Mouse (Mus musculus): ENCODE results near the gene Asic1. TPM values are rescaled to one million over a fixed set of nuclear protein-coding genes. Genes with fewer than 3 reads are reported as not detected.

The Asic1 gene
- polyA plus RNA-seq, 1 experiment from 2014 or later, result 48.6 TPM

DNA sequence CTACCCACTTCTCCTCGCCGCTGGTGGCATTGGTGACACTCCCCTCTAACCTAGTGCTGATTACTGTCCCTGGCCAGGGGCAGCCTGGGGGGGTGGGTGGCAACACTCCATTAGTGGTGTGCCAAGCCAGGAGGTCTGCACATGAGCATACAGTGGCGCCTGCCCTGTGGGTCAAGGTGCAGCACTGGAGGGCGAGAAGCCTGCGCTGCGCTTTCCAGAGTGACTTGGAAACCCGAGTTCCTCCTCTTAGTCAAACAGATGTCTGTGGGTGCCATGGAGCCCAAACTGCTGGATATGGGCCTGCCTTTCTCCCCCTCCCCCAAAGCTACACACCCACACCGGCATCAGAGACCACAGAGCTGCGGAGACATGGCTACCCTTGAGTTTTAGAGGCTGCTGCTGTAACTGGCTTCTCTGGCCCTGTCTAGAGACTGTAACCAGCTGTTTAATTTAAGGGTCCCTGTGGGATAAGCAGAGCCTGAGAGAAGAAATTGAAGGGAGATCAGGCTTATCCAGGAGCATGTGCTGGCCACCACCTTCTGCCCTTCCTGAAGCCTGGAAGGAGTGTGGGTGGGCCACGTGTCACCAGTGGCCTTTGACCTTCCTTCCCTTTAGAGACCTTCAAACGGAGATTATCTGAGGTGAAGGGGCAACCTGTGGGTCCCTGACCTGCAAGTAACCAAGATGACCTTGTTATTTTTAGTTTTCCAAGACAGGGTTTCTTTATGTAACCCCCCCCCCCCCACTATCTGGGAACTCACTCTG, 46.0 kb downstream of the Asic1 start:
- Histone ChIP-seq H3K27ac (peak overlapping the region; percentile 75), H3K4me2 (replicated peaks) (no peak overlapping the region), H3K4me1 (peaks cover 23% of the 10 kb centered on the region), H3K4me3 (no peak overlapping the region), H3K9ac (no peak overlapping the region), H3K36me3 (peaks cover 76% of the 10 kb centered on the region), H3K9me3 (replicated peaks) (no peaks in the 10 kb centered on the region), H3K27me3 (no peaks in the 10 kb centered on the region)
- no peak; the same call in 1 of the 2 replicates for ATAC-seq (ENCODE audit: low FRiP score)
- WGBS, result 80% methylated on average over 11 of the region's 11 CpGs

DNA sequence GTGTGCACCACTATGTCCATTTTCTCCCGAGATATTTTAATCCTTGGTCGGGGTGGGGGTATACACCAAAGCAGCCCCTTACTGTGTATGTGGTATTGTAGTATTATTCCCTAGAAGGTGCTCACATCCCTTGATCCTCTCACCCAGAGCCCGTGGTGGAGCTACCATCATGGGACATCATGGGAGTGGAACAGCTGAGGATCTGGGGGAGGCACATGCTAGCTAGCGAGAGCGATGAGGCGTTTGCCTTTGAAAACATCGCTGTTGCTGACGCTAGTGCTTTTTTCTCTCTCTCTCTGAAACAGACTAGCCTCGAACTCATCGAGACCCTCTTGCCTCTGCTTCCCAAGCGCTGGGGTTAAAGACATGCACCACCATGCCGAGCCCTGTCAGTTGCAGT, 46.6 kb downstream of the Asic1 start:
- Histone ChIP-seq H3K4me3 (no peak overlapping the region), H3K27ac (no peak overlapping the region), H3K4me2 (replicated peaks) (no peak overlapping the region), H3K27me3 (no peaks in the 10 kb centered on the region), H3K36me3 (peaks cover 76% of the 10 kb centered on the region), H3K9ac (no peak overlapping the region), H3K4me1 (peaks cover 23% of the 10 kb centered on the region), H3K9me3 (replicated peaks) (no peaks in the 10 kb centered on the region)
- 88% methylated on average over 12 of the region's 12 CpGs for WGBS
- ATAC-seq (ENCODE audit: low FRiP score), result no peak

DNA sequence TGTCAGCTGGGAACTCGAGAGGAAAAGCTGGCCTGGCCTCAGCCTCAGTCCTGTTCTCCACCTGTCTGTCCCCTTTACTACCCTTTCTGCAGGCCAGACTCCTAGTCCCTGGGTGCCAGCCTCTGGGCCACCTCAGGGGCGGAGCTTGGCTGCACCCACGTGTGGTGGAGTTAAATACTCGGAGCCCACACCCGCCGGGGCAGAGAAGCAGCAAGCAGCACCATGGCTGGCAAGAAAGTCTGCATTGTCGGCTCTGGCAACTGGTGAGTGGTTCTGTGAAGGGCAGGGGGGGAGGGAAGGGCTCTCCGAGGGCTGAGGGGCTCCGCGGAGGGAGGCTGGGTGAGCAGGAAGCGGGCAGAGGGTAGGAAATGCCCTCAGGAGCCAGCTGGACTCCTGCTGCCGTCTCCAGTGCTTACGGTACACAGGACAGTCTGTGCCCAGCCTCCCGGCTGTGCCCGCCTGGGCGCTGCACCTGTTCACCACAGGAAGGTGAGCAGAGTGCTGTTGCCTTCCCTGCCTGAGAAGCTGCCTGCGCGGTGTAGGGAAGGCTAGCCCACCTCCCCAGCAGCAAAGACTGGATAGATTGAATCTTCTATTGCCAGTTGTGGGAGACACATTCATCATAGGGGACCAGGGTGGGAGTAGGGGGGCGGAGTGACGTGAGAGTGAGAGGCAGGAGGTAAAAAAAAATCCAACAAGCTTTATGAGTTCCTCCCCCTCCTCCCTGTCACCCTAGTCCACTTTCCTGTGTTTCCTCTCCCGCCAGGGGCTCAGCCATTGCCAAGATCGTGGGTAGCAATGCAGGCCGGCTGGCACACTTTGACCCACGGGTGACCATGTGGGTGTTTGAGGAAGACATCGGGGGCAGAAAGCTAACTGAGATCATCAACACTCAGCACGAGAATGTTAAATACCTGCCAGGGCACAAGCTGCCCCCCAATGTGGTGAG, 47.5 kb downstream of the Asic1 start, which contains the start of gene Gpd1:
TSS of gene Gpd1 (plus strand) at position 130 of the 949 bp plus-strand sequence.
- H3K4me1 ChIP-seq, result peaks cover 23% of the 10 kb centered on the region
- no peak within 1 kb of the TSS for H3K4me3 ChIP-seq
- no peaks in the 10 kb centered on the region for H3K9me3 ChIP-seq (replicated peaks)
- no peak within 1 kb of the TSS for H3K4me2 ChIP-seq (replicated peaks)
- H3K27ac ChIP-seq, result no peak within 1 kb of the TSS
- no peak within 1 kb of the TSS; the same call in 1 of the 2 replicates for H3K9ac ChIP-seq
- WGBS, result 69% methylated on average over 26 of the region's 26 CpGs
- no peak for ATAC-seq (ENCODE audit: low FRiP score)
- peaks cover 72% of the 10 kb centered on the region for H3K36me3 ChIP-seq
- H3K27me3 ChIP-seq, result no peaks in the 10 kb centered on the region

DNA sequence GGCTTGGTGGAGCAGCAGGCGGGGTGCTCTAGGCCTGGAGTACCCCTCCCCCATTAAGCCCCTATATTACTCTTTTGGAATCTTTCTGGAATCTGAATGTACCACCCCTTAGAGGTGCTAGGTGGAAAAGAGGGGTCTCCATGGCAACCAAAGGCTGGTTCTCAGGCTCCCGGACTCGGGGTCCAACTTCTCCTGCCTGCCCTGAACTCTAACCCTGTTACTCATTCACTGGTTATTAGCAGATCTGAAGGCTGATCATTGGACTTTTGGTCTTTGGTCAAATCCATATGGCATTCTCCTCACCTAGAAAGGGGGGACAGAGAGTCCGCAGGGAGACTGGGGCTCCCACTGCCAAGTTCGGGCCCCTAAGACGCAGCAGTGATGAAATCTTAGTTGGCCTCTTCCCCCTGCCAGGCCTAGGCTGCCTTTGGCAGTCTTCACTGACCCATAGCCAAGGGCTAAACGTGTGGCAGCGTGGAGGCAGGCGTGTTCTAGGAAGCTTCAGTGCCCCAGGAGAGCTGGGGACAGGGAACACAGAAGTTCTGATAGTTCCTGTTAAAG, 48.4 kb downstream of the Asic1 start:
- H3K4me2 ChIP-seq (replicated peaks), result no peak overlapping the region
- H3K27me3 ChIP-seq, result no peaks in the 10 kb centered on the region
- no peak overlapping the region for H3K9ac ChIP-seq
- WGBS, result 86% methylated on average over 9 of the region's 9 CpGs
- H3K9me3 ChIP-seq (replicated peaks), result no peaks in the 10 kb centered on the region
- peaks cover 24% of the 10 kb centered on the region for H3K4me1 ChIP-seq
- H3K27ac ChIP-seq, result no peak overlapping the region
- ATAC-seq (ENCODE audit: low FRiP score), result no peak
- H3K4me3 ChIP-seq, result no peak overlapping the region
- peaks cover 68% of the 10 kb centered on the region for H3K36me3 ChIP-seq

DNA sequence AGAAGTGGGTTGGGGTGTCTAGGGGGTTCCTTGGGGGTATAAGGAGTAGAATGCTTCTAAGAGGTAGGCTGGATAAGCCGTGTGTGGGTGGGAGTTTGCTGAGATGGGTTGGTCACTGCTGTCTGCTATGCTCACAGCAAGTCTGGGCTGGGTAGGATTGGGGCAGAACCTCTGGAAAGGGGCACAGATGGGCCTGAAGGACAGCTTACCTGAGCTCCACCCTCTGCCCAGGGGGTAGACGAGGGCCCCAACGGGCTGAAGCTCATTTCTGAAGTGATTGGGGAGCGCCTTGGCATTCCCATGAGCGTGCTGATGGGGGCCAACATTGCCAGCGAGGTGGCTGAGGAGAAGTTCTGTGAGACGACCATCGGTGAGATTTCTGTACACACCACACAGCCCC, 49.7 kb downstream of the Asic1 start:
- H3K36me3 ChIP-seq, result peaks cover 61% of the 10 kb centered on the region
- peaks cover 31% of the 10 kb centered on the region for H3K4me1 ChIP-seq
- ATAC-seq (ENCODE audit: low FRiP score), result no peak

DNA sequence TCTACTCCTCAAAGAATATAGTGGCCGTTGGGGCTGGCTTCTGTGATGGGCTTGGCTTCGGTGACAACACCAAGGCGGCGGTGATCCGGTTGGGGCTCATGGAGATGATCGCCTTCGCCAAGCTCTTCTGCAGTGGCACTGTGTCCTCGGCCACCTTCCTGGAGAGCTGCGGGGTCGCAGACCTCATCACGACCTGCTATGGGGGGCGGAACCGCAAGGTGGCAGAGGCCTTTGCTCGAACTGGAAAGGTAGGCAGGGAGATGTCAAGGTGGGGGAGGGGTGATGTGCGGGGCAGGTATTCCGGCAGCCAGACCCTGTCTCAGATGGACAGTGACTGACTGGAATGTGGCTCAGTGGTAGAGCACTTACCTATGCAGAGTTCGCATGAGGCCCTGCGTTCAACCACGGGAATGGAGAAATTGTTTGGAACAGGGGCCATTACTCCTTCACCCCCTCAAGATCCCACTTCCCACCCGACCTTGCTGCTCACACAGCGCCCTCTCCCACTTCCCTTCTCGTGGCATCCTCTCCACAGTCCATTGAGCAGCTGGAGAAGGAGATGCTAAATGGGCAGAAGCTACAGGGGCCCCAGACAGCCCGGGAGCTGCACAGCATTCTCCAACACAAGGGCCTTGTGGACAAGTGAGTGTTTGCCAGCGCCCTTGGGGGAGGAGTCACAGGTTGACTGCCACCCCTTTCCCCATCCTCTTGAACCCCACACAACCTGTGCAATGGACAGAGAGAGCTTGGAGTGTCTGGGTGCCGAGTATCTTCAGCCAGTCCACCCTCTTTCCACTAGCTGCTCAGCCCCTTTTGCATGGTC, 52.0 kb downstream of the Asic1 start:
- WGBS, result 83% methylated on average over 25 of the region's 25 CpGs
- no peaks in the 10 kb centered on the region for H3K9me3 ChIP-seq (replicated peaks)
- peaks cover 35% of the 10 kb centered on the region for H3K4me1 ChIP-seq
- no peaks in the 10 kb centered on the region for H3K27me3 ChIP-seq
- H3K4me2 ChIP-seq (replicated peaks), result no peak overlapping the region
- peaks cover 48% of the 10 kb centered on the region for H3K36me3 ChIP-seq
- no peak overlapping the region for H3K9ac ChIP-seq
- no peak overlapping the region for H3K4me3 ChIP-seq
- no peak for ATAC-seq (ENCODE audit: low FRiP score)
- H3K27ac ChIP-seq, result no peak overlapping the region

More for the DNA sequence above, 49.7 kb downstream of the Asic1 start:
- no peak overlapping the region for H3K9ac ChIP-seq
- H3K4me3 ChIP-seq, result no peak overlapping the region
- 83% methylated on average over 8 of the region's 8 CpGs for WGBS
- H3K9me3 ChIP-seq (replicated peaks), result no peaks in the 10 kb centered on the region
- no peaks in the 10 kb centered on the region for H3K27me3 ChIP-seq
- no peak overlapping the region for H3K27ac ChIP-seq
- no peak overlapping the region for H3K4me2 ChIP-seq (replicated peaks)

DNA sequence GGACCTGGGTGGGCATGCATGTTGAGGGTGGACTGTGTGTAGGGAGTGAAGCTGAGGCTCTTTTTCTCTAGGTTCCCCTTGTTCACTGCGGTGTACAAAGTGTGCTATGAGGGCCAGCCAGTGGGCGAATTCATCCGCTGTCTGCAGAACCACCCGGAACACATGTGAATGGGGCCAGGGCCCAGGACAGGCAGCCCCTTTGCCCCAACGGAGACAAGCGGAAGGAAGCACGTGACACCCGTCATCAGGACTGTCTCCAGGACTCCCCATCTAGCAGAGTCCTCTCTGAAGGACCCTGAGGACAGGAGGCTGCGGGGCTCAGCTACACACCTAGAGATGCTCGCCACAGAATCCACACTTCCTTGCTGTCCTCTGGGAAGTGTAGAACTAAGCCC, 52.9 kb downstream of the Asic1 start:
- Histone ChIP-seq H3K4me2 (replicated peaks) (no peak overlapping the region), H3K4me3 (no peak overlapping the region), H3K27ac (peak overlapping the region; percentile 78), H3K27me3 (no peaks in the 10 kb centered on the region), H3K9me3 (replicated peaks) (no peaks in the 10 kb centered on the region), H3K9ac (peak overlapping the region; percentile 6; the same call in 1 of the 2 replicates), H3K36me3 (peaks cover 50% of the 10 kb centered on the region), H3K4me1 (peaks cover 30% of the 10 kb centered on the region)
- 47% methylated on average over 10 of the region's 10 CpGs for WGBS
- no peak for ATAC-seq (ENCODE audit: low FRiP score)

DNA sequence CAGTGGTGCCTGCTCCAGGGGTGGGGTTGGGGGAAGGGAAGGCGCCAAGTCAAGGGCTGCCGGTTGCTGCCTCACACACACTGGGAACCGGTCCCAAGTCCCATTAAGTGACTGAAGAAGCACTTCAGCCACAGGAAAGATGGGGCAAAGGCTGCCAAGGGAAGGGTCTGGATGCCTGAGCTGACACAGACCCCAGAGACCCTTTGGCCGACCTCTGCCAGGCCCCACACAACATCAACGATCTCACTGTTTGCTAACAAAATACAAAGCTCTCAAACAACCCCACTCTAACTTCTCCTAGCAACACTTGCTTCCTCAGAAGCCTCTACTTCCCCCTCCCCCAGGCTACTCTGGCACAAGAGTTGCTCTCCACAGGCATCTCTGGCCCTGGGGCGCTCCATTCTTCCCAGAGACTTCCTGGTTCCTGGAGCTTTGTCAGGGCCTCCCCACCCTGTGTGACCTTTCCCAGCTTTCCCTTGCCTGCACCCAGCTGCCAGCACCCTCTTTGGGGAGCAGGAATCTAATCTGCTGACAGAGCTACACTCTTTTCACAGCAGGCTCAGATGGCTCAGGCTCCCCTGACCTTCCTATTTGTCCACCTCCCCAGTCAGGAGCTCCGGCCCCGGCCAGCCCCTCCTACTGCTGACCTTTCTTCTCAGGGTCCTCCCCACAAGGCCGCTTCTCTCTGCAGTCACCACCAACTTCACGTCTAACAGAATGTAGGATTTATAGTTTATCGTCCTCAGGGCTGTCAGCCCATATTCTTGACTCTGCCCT, 53.5 kb downstream of the Asic1 start:
- H3K4me1 ChIP-seq, result peaks cover 30% of the 10 kb centered on the region

DNA sequence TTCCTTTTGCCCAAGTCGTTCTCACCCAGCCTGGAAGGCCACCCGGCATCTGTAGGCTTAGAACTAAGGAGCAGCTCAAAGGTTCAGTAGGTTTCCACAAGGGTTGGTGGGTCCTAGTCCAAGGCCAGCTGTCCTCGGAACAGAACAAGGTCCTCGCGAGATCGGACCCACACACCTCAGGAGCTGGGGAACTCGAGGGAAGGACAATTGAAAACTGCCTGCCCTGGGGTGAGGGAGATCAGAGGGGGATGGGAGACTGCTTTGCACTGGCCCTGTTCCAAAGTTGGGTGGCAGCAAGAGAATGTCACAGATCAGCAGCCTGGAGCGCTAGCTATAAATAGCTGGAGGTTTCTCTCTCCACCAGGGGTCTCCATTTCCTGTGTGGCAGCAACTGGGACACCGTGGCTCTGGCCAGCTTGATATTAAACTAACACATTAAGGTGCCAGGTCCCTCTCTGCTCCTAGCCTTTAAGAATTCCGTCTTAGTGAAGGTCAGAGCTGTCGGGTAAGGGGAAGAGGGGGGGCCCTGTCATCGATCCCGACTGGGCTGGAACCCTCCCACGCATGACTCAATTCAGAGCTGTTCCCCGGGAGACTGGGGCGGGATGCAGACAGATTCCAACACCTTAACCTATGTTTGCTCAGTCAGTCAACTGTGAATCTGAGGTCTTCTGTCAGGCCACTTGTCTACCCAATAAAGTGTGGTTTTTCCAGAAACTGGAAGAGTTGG, 54.3 kb downstream of the Asic1 start:
- ATAC-seq (ENCODE audit: low FRiP score), result peak; percentile 32
- H3K36me3 ChIP-seq, result peaks cover 52% of the 10 kb centered on the region
- no peaks in the 10 kb centered on the region for H3K27me3 ChIP-seq
- H3K4me3 ChIP-seq, result peak overlapping the region; percentile 91
- H3K9me3 ChIP-seq (replicated peaks), result 0 out of 2 replicates have a peak, but pooled peaks cover 4% of the 10 kb centered on the region
- H3K9ac ChIP-seq, result peak overlapping the region; percentile 44
- H3K4me2 ChIP-seq (replicated peaks), result peak overlapping the region; percentile 73
- WGBS, result 9% methylated on average over 16 of the region's 16 CpGs
- peaks cover 30% of the 10 kb centered on the region for H3K4me1 ChIP-seq
- peak overlapping the region; percentile 78 for H3K27ac ChIP-seq

More for the DNA sequence above, 53.5 kb downstream of the Asic1 start:
- Histone ChIP-seq H3K9ac (peak overlapping the region; percentile 38), H3K4me2 (replicated peaks) (peak overlapping the region; percentile 73; the same call in 1 of the 2 replicates), H3K36me3 (peaks cover 50% of the 10 kb centered on the region), H3K27me3 (no peaks in the 10 kb centered on the region), H3K9me3 (replicated peaks) (no peaks in the 10 kb centered on the region), H3K27ac (peak overlapping the region; percentile 78), H3K4me3 (no peak overlapping the region)
- ATAC-seq (ENCODE audit: low FRiP score), result no peak
- WGBS, result 12% methylated on average over 11 of the region's 11 CpGs

DNA sequence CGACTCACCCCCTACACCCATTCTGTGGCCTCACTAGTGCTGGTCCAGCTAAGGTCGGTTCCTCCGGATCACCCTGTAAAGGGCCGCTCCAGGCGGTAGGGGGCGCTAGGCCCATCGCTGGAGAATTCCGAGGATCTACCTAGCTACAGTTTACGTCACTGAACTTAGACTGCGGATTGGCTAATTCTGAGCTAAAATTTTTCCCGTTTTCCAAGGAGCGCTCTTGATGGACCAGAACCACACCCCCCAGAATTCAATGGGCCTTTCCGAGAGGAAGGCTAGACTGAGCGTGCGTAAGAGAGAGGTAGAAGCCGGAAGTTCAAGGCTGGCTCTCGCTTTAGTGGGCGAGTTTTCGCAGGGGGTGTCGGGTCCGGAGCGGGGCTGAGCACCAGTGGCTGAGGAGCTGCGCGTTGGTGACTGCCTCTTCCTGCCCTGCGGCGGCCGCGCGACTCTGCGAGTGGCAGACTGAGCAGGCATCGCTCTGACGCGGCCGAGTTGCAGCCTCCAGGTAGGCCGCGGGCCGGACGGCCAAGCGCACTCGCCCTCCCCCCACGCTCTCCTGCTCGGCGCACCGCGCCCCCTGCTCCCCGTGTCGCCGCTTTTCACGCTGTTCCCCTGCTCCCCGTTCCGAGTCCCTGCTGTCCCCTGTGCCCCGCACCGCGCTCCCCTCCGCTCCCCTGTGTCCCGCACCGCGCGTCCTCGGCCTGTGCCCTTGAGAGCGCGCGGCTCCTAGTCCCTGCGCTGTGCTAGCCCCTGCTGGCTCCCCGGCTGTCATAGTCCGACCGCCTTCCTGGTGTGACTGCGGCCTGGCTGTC, 55.4 kb downstream of the Asic1 start, which contains the start of gene Cox14:
TSS of gene Cox14 (plus strand) at position 278 of the 815 bp plus-strand sequence.
- peak within 1 kb of the TSS; percentile 94 for H3K27ac ChIP-seq
- H3K36me3 ChIP-seq, result peaks cover 44% of the 10 kb centered on the region
- 0 out of 2 replicates have a peak, but pooled peaks cover 4% of the 10 kb centered on the region for H3K9me3 ChIP-seq (replicated peaks)
- peak within 1 kb of the TSS; percentile 73 for H3K4me2 ChIP-seq (replicated peaks)
- no peaks in the 10 kb centered on the region for H3K27me3 ChIP-seq
- peak within 1 kb of the TSS; percentile 96 for H3K9ac ChIP-seq
- under 1% methylated on average over 56 of the region's 68 CpGs for WGBS
- peaks cover 30% of the 10 kb centered on the region for H3K4me1 ChIP-seq
- H3K4me3 ChIP-seq, result peak within 1 kb of the TSS; percentile 91
- peak; percentile 95 for ATAC-seq (ENCODE audit: low FRiP score)

Measured in hindbrain, embryonic 12.5 days (tissue).